Comparison of ENCODE assay signal across 8 mouse cellular contexts in the genomic region with DNA sequence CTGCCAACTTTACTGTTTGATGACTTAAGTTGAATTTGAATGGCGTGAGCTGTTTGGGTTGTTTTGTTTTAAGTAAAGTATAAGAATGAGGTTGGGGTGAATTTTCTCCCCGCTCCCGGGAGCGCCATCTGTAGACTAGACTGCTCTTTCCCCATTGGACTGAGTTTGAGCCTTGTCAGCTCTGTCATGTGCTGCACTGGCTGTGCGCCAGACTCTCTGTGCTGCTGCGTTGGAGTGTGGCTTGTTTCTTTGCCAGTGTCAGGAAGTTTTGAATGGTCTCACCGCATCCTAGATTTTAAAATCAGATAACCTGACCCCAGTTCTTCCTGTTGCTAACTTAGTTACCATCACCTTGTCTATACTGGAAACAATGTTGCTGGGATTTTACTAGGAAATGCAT.
A peak's percentile ranks its signal among the peaks of the same experiment; 100 is the strongest.
DNase-seq lines count a peak whose midpoint lies in the region; ATAC-seq and TF ChIP-seq lines count a peak whose summit lies in the region.

No protein-coding gene starts in this region.

- WGBS in midbrain, postnatal 0 days = 38% methylated on average over 7 of the region's 7 CpGs
- WGBS in midbrain, embryonic 15.5 days = 29% methylated on average over 7 of the region's 7 CpGs
- WGBS in forebrain, postnatal 0 days = 11% methylated on average over 7 of the region's 7 CpGs

- H3K4me2 ChIP-seq in midbrain, postnatal 0 days (ENCODE audit: low read depth, low read length, poor library complexity, severe bottlenecking) = no peak overlapping the region
- no peak overlapping the region for H3K4me2 ChIP-seq in midbrain, embryonic 15.5 days
- no peak overlapping the region for H3K4me2 ChIP-seq in forebrain, postnatal 0 days (ENCODE audit: low read depth)

- no peak overlapping the region for H3K9ac ChIP-seq in midbrain, postnatal 0 days (replicated peaks; ENCODE audit: low read length, poor library complexity, severe bottlenecking)
- H3K9ac ChIP-seq in midbrain, embryonic 15.5 days = no peak overlapping the region
- no peak overlapping the region for H3K9ac ChIP-seq in forebrain, postnatal 0 days

- H3K27me3 ChIP-seq in midbrain, postnatal 0 days (ENCODE audit: insufficient read depth, low read length) = no peaks in the 10 kb centered on the region
- H3K27me3 ChIP-seq in midbrain, embryonic 15.5 days (replicated peaks) = no peaks in the 10 kb centered on the region
- H3K27me3 ChIP-seq in forebrain, postnatal 0 days (ENCODE audit: insufficient read depth, low read length) = no peaks in the 10 kb centered on the region
- no peaks in the 10 kb centered on the region for H3K27me3 ChIP-seq in megakaryocyte, embryonic 14.5 days (replicated peaks)

- peak; percentile 89 for DNase-seq in midbrain, postnatal 0 days (ENCODE audit: low spot score)
- DNase-seq in c-Kit-positive CD71-negative TER-119-negative erythroid progenitor cells, embryonic 14.5 days (ENCODE audit: low read depth) = peak; percentile 53
- peak; percentile 82 for DNase-seq in forebrain, postnatal 0 days
- DNase-seq in heart, postnatal 4 days = peak; percentile 81
- DNase-seq in left cerebral cortex, adult 18-20 months (ENCODE audit: low spot score in 2 of 2) = peak; percentile 41 to 58
- peak; percentile 59 for DNase-seq in thymus, postnatal 4 days

- H3K4me3 ChIP-seq in midbrain, postnatal 0 days (ENCODE audit: low read depth, low read length) = no peak overlapping the region
- no peak overlapping the region for H3K4me3 ChIP-seq in midbrain, embryonic 15.5 days
- H3K4me3 ChIP-seq in forebrain, postnatal 0 days (ENCODE audit: low read depth, low read length) = no peak overlapping the region
- H3K4me3 ChIP-seq in megakaryocyte, embryonic 14.5 days (replicated peaks) = peak overlapping the region; percentile 81

- H3K36me3 ChIP-seq in midbrain, postnatal 0 days (ENCODE audit: insufficient read depth, low read length) = no peaks in the 10 kb centered on the region
- H3K36me3 ChIP-seq in midbrain, embryonic 15.5 days (replicated peaks) = no peaks in the 10 kb centered on the region
- H3K36me3 ChIP-seq in forebrain, postnatal 0 days (ENCODE audit: insufficient read depth) = no peaks in the 10 kb centered on the region
- peaks cover 10% of the 10 kb centered on the region for H3K36me3 ChIP-seq in megakaryocyte, embryonic 14.5 days (replicated peaks; ENCODE audit: low read length)

- TF ChIP-seq CTCF in midbrain, postnatal 0 days (IDR thresholded peaks at IDR 0.05) = peak; percentile 21; the same call in 1 of the 2 replicates
- peak; percentile 25; the same call in 1 of the 2 replicates for TF ChIP-seq CTCF in forebrain, postnatal 0 days (IDR thresholded peaks at IDR 0.05; ENCODE audit: low read depth)

- ATAC-seq in midbrain, postnatal 0 days (ENCODE audit: low FRiP score) = no peak
- ATAC-seq in midbrain, embryonic 15.5 days (replicated peaks) = no peak
- peak; percentile 88 for ATAC-seq in forebrain, postnatal 0 days

- H3K9me3 ChIP-seq in midbrain, postnatal 0 days (ENCODE audit: low read length) = no peaks in the 10 kb centered on the region
- H3K9me3 ChIP-seq in midbrain, embryonic 15.5 days = no peaks in the 10 kb centered on the region
- no peaks in the 10 kb centered on the region for H3K9me3 ChIP-seq in forebrain, postnatal 0 days (ENCODE audit: low read length)
- no peaks in the 10 kb centered on the region for H3K9me3 ChIP-seq in megakaryocyte, embryonic 14.5 days

- H3K4me1 ChIP-seq in midbrain, postnatal 0 days (ENCODE audit: insufficient read depth, low read length) = no peaks in the 10 kb centered on the region
- peaks cover 23% of the 10 kb centered on the region for H3K4me1 ChIP-seq in midbrain, embryonic 15.5 days
- peaks cover 7% of the 10 kb centered on the region; the same call in 1 of the 2 replicates for H3K4me1 ChIP-seq in forebrain, postnatal 0 days (ENCODE audit: insufficient read depth)
- H3K4me1 ChIP-seq in megakaryocyte, embryonic 14.5 days = peaks cover 70% of the 10 kb centered on the region

- H3K27ac ChIP-seq in midbrain, postnatal 0 days (ENCODE audit: low read depth, low read length) = no peak overlapping the region
- H3K27ac ChIP-seq in midbrain, embryonic 15.5 days = no peak overlapping the region
- H3K27ac ChIP-seq in forebrain, postnatal 0 days (ENCODE audit: low read depth, low read length) = no peak overlapping the region
